Mouse (Mus musculus) right cerebral cortex, adult 2 months (tissue): ENCODE results near the gene Myo10.

Experiments
- DNase-seq, 2 experiments: peaks; one replicate each; pipeline ENCODE4 v3.0.0; 2021 to 2022; ENCODE audit warnings: low spot score in 2 of 2

Gene Myo10

GRCm38 (mm10) chr15:25651820-25652219 is 29.5 kb downstream of the Myo10 start:
- DNase-seq: no peak

DNA sequence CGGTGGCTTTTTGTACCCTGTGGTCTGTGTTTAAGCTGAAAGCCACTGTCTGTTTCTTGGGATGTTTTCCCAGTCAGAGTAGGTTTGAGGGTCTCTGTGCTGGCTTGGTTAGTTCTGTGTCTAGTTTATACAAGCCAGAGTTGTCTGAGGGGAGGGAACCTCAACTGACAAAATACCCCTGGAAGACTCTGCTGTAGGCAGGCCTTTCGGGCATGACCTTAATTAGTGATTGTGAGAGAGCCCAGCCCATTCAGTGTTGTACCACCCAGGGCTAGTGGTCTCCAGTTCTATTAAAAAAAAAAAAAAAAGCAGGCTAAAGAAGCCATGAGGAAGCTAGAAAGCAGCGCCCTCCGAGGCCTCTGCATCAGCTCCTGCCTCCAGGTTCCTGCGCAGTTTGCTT is 30.0 kb downstream of the Myo10 start:
- no peak for DNase-seq

DNA sequence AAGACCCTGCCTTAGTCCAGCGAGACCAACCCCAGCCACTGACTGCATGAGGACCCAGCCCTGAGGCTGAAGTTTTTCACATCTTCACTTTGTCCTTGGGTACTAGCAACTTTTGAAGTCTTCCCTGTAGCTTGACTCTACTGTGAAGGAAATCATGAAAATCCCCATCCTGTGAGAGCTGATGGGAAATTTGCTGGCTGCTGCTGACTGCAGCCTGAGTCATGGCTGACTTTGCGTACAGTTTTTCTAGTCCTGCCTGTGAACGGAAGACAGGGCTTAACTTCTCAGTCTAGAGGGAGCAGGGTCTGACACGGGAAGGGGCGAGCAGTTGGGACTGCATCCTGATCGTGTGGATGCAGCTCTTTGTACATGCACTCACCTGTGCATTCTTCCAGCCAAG is 30.6 kb downstream of the Myo10 start:
- no peak for DNase-seq

- no peak for DNase-seq
These were observed 31.4 kb downstream of the Myo10 start for GRCm38 (mm10) chr15:25653680-25654079.

GRCm38 (mm10) chr15:25662833-25663519 is 40.7 kb downstream of the Myo10 start:
- DNase-seq: no peak

DNA sequence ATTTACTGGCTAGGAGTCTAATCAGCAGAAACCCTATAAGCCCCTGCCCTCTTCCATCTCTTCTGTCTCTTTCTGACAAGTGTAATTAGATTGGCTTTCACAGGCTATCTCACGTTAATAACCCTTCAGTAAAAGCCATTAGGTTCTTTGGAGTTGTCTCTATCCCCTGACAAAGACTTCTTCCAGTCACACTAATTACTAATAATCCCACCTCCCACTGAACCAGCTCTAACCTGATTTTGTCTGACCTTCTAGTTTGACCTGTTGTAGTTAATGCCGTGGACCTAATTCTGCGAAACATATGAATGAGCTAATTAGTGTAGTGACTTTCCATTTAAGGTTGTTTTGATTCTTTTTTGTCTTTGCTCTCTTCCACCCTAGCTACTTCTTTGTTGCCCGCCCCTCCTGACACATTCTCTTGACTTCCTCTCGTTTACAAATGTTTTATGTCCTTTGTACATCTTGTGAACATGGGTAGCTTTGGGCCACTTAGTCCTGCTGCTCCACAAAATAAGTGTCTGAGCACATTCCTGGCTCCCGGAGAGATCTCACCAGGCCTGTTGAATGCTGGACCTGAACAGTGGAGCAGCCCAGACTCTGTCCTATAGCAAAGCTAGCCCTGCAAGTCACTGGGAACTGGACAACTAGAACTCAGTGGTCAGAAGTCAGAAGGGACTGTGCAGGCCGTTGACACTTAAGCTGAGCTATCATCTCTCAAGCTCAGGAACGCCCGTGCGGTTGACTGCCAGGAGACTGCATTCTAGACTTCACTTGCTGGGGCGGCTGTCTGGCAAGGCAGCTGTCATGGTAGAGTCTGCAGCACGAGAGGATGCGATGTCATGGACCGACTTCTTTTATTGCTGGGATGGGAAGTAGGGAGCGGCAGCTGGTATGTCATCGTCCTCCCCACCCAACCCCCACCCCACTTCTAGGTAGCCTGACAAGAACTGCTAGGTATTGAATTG is 47.2 kb downstream of the Myo10 start:
- peak in 1 of 2 experiments; percentile 18 for DNase-seq

GRCm38 (mm10) chr15:25673231-25673980 is 51.1 kb downstream of the Myo10 start:
- DNase-seq: no peak

DNA sequence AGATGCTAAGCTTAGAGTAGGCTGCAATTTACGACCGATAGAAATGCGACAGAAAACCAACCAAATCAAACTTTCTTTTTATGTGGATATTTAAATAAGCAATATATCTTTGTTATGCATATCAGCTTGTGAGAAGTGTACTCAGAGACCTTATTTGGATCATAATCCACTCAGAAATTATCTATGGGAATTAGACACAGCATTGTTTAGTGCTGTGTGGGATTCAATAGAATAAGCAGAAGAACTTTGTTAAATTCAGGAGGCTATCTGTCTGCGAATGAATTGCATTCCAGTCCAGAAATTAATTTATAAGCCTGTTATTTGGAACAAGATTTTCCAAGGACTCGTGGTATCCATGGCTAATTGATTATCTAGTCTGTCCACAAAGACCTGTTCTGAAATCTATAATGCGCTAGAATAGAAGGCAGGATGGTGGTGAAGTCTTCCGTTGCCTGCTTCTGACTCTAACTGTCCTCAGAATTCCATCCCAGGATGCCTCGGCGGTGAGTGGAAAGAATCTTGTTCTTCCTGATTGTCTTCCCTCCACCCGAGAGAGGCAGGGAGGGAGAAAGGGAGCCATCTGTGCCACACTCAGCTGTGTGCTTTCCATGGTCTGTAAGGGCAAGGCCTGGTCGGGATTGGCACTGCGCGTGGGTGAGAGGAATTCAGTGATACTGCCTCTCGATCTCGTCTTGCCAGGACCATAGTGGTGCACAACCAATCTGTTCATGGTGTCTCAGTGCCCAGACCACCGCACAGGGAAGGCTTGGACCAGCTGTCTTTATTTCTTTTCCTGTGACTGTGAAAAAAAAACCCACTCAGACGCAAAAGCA is 52.0 kb downstream of the Myo10 start:
- DNase-seq: no peak

DNA sequence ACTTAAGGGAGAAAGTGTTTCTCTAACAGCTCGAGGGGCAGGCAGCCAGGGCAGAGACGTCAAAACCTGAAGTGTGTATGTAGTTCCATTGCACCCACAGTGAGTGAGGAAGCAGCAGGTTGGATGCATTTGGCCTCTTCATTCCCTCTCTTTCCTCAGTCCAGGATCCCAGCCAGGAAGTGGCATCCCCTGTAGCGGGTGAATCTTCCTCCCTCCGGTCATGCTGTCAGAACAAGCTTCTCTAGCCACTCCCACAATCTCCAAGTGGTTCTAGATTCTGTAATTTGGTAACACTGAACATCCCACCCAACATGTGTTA is 52.6 kb downstream of the Myo10 start:
- DNase-seq: no peak

DNA sequence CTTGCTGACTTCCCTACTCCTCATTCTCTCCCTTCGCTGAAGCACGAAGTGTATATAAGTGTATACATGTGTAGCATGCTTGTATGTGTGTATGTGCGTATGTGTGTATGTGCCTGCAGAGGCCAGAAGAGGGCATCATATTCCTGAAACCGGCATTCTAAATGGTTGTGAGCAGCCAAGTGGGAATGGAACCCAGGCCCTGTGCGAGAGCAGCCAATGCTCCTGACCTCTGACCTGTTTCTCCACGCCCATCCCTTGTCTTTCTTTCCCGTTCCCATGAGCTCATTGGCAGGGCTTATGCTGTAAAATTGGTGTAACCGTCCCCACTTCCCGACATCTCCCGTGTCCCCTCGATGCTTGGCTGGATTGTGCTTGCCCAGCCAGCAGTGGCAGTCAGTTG is 53.0 kb downstream of the Myo10 start:
- DNase-seq: no peak

GRCm38 (mm10) chr15:25676056-25676785 is 53.9 kb downstream of the Myo10 start:
- DNase-seq: peak in 1 of 2 experiments; percentile 12

DNA sequence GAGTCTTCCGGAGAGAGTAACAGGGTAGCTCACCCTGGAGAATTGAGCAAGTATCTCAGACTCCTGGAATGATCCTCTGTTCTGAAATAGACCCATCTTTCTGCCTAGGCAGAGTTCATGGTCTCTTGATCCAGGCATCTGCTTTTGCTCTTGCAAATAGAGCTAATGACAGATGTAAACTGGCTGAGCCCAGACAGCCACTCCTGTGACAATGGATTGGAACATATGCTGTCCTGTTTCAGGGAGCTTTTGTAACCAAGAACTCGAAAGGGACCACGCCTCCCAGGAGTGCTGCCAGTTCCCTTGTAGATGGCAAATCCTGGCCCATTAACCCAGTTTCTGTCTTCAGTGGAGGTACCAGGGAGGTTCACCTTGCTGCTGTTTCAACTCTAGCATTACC is 56.8 kb downstream of the Myo10 start:
- DNase-seq: no peak

DNA sequence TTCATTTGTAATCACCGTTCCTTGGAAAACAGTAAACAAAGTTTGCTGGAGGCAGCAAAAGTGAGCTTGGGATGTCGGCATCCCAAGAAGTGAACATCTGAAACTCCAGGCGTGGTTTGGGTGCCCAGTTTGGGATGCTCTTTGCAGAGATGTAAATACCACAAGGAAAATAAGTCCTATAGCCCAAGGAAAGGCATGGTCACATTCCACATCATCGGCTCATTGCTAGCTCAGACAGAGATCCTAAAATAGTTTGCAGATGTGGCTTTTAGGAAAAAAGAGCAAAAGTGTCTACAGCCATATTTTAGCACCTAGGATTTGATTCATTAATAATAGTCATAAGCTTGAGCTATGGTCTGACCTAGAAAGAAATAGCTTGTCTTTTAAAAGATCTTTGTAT is 57.3 kb downstream of the Myo10 start:
- no peak for DNase-seq

DNA sequence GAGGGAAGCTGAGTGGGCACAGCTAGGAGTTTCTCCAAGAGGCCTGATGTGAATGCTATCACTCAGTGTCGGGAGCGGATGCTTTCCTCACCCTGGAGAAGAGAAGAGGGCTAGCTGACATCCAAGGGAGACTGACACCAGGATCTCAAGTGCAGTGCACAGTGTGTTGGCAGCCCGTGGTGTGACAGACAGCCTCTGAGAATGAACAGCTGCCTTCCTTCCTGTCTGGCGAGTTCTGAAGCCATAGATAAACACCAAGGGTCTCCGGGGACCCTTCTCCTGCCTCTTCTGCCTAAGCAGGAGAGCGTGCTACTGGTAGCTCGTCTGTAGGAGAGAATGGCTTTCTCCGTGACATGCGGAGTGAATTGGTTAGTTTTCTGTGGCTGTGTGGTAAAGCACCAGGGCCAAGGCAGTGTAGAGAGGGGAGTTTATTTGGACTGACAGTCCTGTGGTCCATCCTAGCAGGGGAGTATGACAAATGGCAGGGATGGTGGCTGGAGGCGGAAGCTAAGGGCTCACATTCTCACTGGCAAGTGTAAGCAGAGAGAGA is 58.0 kb downstream of the Myo10 start:
- no peak for DNase-seq

GRCm38 (mm10) chr15:25682953-25683507 is 60.7 kb downstream of the Myo10 start:
- DNase-seq: no peak

GRCm38 (mm10) chr15:25685186-25685585 is 62.9 kb downstream of the Myo10 start:
- DNase-seq: no peak

- DNase-seq: no peak
These were observed 66.3 kb downstream of the Myo10 start for GRCm38 (mm10) chr15:25688424-25689283.

- no peak for DNase-seq
These were observed 67.2 kb downstream of the Myo10 start for GRCm38 (mm10) chr15:25689477-25689876.

DNA sequence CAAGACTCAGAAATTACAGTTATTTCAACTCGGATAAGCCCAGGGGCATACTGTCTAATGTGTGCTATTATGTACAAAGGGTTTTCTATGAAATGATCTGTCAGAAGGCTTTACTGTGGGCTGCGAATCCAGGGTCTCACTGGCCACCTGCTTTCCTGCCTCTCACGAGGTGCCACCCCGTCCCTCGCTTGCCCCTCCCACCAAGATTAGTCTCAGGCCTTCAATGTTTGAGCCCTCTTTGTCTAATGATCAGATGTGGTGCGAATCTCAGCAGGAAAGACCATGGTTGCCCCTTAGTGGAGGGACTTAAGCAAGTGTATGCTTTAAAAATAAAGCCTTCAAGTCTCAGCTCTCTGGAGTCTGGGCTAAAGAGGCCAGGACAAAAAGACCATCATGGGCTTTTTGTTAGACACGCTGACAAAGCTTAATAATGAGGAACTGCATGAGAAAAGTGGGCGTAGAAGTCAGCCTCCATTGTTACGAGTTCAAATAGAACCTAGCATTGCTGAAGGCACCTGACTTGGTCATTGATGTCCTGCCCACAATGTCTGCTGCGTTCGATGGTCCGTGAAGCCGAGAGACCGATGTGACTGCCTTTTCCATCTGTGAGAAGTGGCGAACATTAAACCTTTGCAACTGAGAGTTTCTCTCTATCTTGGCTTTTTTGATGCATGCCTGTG is 67.9 kb downstream of the Myo10 start:
- no peak for DNase-seq
